Mouse (Mus musculus) cerebellum, adult 2 months (tissue): ENCODE measurements around the gene Pcnx.

ENCODE experiments used
- CTCF ChIP-seq: fragments of 200-500 bp; IDR thresholded peaks from 2 replicates; pipeline ENCODE4 v1.5.1; 2011; ENCODE audit warnings: low read depth, mild to moderate bottlenecking, control low read depth, low read length, moderate library complexity, borderline replicate concordance; ENCODE audit not compliant: insufficient read depth
- POLR2A ChIP-seq: fragments of 200-500 bp; IDR thresholded peaks from 2 replicates; pipeline ENCODE4 v1.6.1; 2011; ENCODE audit warnings: low read length, control low read depth, borderline replicate concordance; ENCODE audit not compliant: insufficient read depth

DNA sequence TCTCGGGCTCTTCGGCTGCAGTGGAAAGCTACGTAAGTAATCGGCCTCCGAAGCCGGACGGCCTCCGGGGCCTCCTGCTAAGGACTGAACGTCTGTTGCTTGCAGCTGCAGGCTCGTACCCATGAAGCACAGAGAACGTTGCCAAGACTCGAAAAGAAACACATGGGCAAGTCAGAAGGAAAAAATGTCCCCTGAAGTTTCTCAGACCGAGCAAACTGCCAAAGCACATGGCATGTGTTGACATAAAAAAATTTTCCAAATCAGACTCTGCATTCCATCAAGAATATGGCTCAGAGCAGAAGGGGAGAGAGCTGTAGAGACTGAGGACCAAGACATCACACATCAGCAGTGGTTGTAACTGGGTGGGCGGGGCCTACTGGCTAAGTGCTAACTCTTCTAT lies 6.8 kb upstream of the Pcnx start:
- TF ChIP-seq CTCF (no peak), POLR2A (no peak)
